Mouse (Mus musculus): Measurements from ENCODE around the gene Slc4a11.

- TF ChIP-seq POLR2A (IDR thresholded peaks at IDR 0.05; ENCODE audit: low read depth, low read length), result no peak
- TF ChIP-seq CTCF (IDR thresholded peaks at IDR 0.05; ENCODE audit: borderline replicate concordance, insufficient read depth, low read length), result no peak
Observed at GRCm38 (mm10) chr2:130704040-130705001, 7.0 kb upstream of the Slc4a11 start.

Data from embryonic fibroblast, embryonic 13.5 days (primary cell).